Mouse (Mus musculus): ENCODE measurements around the gene Car8. TPM values are rescaled to one million over a fixed set of nuclear protein-coding genes. Genes with fewer than 3 reads are reported as not detected.
"Not testable (repeated sequence)": the region's sequence is repeated elsewhere in the genome, so short reads cannot be mapped to it uniquely, and the experiment has no call there.

Gene Car8
- polyA plus RNA-seq, 1 experiment from 2014 or later: 2.9 TPM

DNA sequence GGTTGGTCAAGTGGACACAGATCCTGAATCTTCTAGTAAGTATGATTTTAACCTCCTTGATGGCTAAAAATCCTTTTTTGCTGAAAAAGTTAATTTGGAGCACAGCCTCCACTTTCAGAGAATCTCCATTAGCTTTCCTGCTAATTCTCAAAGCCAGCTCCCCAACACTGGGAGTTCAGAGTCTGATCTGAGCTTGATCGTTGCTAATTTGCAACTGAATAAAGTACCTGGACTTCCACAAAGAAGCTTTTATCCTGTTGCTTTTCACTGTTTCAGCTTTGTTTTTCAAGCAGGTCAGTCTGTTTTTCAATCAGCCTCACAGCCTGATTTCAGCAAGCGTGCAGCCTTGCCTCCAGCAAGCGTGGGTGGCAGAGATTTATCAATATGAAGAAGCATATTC lies 145.3 kb downstream of the Car8 start:
- 75% methylated on average over 3 of the region's 3 CpGs for WGBS
- H3K36me3 ChIP-seq (replicated peaks); H3K9me3 ChIP-seq; H3K27me3 ChIP-seq (replicated peaks; ENCODE audit: low read depth, poor library complexity, severe bottlenecking); H3K4me1 ChIP-seq; DNase-seq (ENCODE audit: low spot score); H3K27ac ChIP-seq (replicated peaks); H3K4me3 ChIP-seq: not testable (repeated sequence)

Small RNA genes lying within 50 kb of the gene (microRNA-seq; reads per million reads assigned to microRNA genes)
- not detected for gene Gm25355

Measured in embryonic facial prominence, embryonic 10.5 days (tissue).